Mouse (Mus musculus) thymus, postnatal 4 days (tissue): Measurements from ENCODE around the gene Reg3g.
"Not testable (repeated sequence)": the region's sequence is repeated elsewhere in the genome, so short reads cannot be mapped to it uniquely, and the experiment has no call there.

Experiments
- DNase-seq: peaks from one replicate; pipeline ENCODE4 v3.0.0; 2021

Reg3g gene

GRCm38 (mm10) chr6:78468772-78469171 lies at the start of gene Reg3g:
Gene Reg3g (minus strand): TSS chr6:78468872.
- no peak for DNase-seq

- DNase-seq: no peak
Measured at GRCm38 (mm10) chr6:78515777-78516446, 47.2 kb upstream of the Reg3g start.

GRCm38 (mm10) chr6:78512833-78513232 lies 44.2 kb upstream of the Reg3g start:
- DNase-seq: peak; percentile 6

GRCm38 (mm10) chr6:78510173-78510900 lies 41.7 kb upstream of the Reg3g start:
- DNase-seq: no peak

GRCm38 (mm10) chr6:78505745-78506144 lies 37.1 kb upstream of the Reg3g start:
- no peak for DNase-seq

GRCm38 (mm10) chr6:78494633-78495032 lies 26.0 kb upstream of the Reg3g start:
- no peak for DNase-seq

GRCm38 (mm10) chr6:78469287-78469686 lies 615 bp upstream of the Reg3g start:
- DNase-seq: no peak

GRCm38 (mm10) chr6:78463266-78463665 lies 5.4 kb downstream of the Reg3g start:
- no peak for DNase-seq

- DNase-seq: no peak
Measured at GRCm38 (mm10) chr6:78462360-78462759, 6.3 kb downstream of the Reg3g start.

- DNase-seq: no peak
Measured at GRCm38 (mm10) chr6:78460191-78460825, 8.4 kb downstream of the Reg3g start.

GRCm38 (mm10) chr6:78452804-78453203 lies 15.9 kb downstream of the Reg3g start:
- DNase-seq: no peak

GRCm38 (mm10) chr6:78448409-78448808 lies 20.3 kb downstream of the Reg3g start:
- DNase-seq: no peak

GRCm38 (mm10) chr6:78447202-78447601 lies 21.5 kb downstream of the Reg3g start:
- no peak for DNase-seq

- DNase-seq: no peak
Measured at GRCm38 (mm10) chr6:78425497-78425896, 43.2 kb downstream of the Reg3g start.

- DNase-seq: not testable (repeated sequence)
Measured at GRCm38 (mm10) chr6:78422411-78422810, 46.3 kb downstream of the Reg3g start, which contains the start of gene Reg1. Gene Reg1 (plus strand): TSS chr6:78422711.
